Mouse (Mus musculus): Measurements from ENCODE around the gene Treml1.

The Treml1 gene

GRCm38 (mm10) chr17:48362346-48362745 lies 2.6 kb downstream of the Treml1 start:
- no peak for DNase-seq

- peak; percentile 13 for DNase-seq
Measured at GRCm38 (mm10) chr17:48362966-48363365, 3.2 kb downstream of the Treml1 start.

GRCm38 (mm10) chr17:48363421-48363965 lies 3.8 kb downstream of the Treml1 start:
- DNase-seq: no peak

- no peak for DNase-seq
Measured at GRCm38 (mm10) chr17:48365511-48366155, 5.9 kb downstream of the Treml1 start.

- DNase-seq: no peak
Measured at GRCm38 (mm10) chr17:48366806-48367205, 7.1 kb downstream of the Treml1 start.

- no peak for DNase-seq
Measured at GRCm38 (mm10) chr17:48371621-48372020, 11.9 kb downstream of the Treml1 start.

GRCm38 (mm10) chr17:48372987-48373386 lies 13.3 kb downstream of the Treml1 start:
- DNase-seq: no peak

GRCm38 (mm10) chr17:48376102-48376501 lies 16.4 kb downstream of the Treml1 start:
- DNase-seq: no peak

- DNase-seq: no peak
Measured at GRCm38 (mm10) chr17:48379050-48379449, 19.3 kb downstream of the Treml1 start.

- no peak for DNase-seq
Measured at GRCm38 (mm10) chr17:48385786-48386461, 26.2 kb downstream of the Treml1 start.

- no peak for DNase-seq
Measured at GRCm38 (mm10) chr17:48388666-48389065, 28.9 kb downstream of the Treml1 start.

- no peak for DNase-seq
Measured at GRCm38 (mm10) chr17:48389442-48389841, 29.7 kb downstream of the Treml1 start.

- DNase-seq: no peak
Measured at GRCm38 (mm10) chr17:48391446-48391845, 31.7 kb downstream of the Treml1 start.

- DNase-seq: no peak
Measured at GRCm38 (mm10) chr17:48392616-48393015, 32.9 kb downstream of the Treml1 start.

- DNase-seq: no peak
Measured at GRCm38 (mm10) chr17:48401710-48402109, 42.0 kb downstream of the Treml1 start.

GRCm38 (mm10) chr17:48402751-48403150 lies 43.0 kb downstream of the Treml1 start:
- no peak for DNase-seq

- no peak for DNase-seq
Measured at GRCm38 (mm10) chr17:48403848-48404247, 44.1 kb downstream of the Treml1 start.

- no peak for DNase-seq
Measured at GRCm38 (mm10) chr17:48404706-48405105, 45.0 kb downstream of the Treml1 start.

GRCm38 (mm10) chr17:48407154-48407553 lies 47.4 kb downstream of the Treml1 start:
- no peak for DNase-seq

- DNase-seq: no peak
Measured at GRCm38 (mm10) chr17:48407910-48408525, 48.3 kb downstream of the Treml1 start.

- peak; percentile 84 for DNase-seq
Measured at GRCm38 (mm10) chr17:48408526-48409291, 49.0 kb downstream of the Treml1 start.

GRCm38 (mm10) chr17:48409380-48410298 lies 49.9 kb downstream of the Treml1 start, which contains the start of the genes Nfya and Oard1:
Gene Nfya (minus strand): TSS chr17:48409906.
Gene Oard1 (plus strand): TSS chr17:48410014.
- peak; percentile 100 for DNase-seq
